Mouse (Mus musculus): ENCODE results near the gene Adssl1.

- no peak for TF ChIP-seq CTCF (IDR thresholded peaks at IDR 0.05; ENCODE audit: borderline replicate concordance, insufficient read depth, low read depth, low read length)
- no peak for TF ChIP-seq POLR2A (IDR thresholded peaks at IDR 0.05; ENCODE audit: borderline replicate concordance, insufficient read depth, low read length)
Observed at GRCm38 (mm10) chr12:112654076-112654475, 34.2 kb downstream of the Adssl1 start.
